Mouse (Mus musculus): ENCODE measurements at regions not wholly inside any gene's neighbourhood (a gene's known extent, or its start where the extent isn't known, plus 50 kb on each side); places are given as distances from the start of the nearest gene placed in this dataset.

GRCm38 (mm10) chr15:62179801-62180200 lies 1257.0 kb upstream of the A1bg start:
- H3K9me3 ChIP-seq (replicated peaks; ENCODE audit: control insufficient read depth, insufficient read depth, low read length, poor library complexity, severe bottlenecking) = no peaks in the 10 kb centered on the region

GRCm38 (mm10) chr15:62178568-62178967 lies 1255.8 kb upstream of the A1bg start:
- Histone ChIP-seq H3K36me3 (ENCODE audit: control insufficient read depth, insufficient read depth, low read length, poor library complexity, severe bottlenecking) (peaks cover 27% of the 10 kb centered on the region), H3K4me3 (ENCODE audit: low read depth, low read length) (no peak overlapping the region), H3K9ac (ENCODE audit: low read depth, poor library complexity, severe bottlenecking) (no peak overlapping the region), H3K27ac (ENCODE audit: insufficient read depth, low read length) (no peak overlapping the region), H3K27me3 (ENCODE audit: control insufficient read depth, insufficient read depth, low read length, poor library complexity, severe bottlenecking) (no peaks in the 10 kb centered on the region), H3K9me3 (replicated peaks; ENCODE audit: control insufficient read depth, insufficient read depth, low read length, poor library complexity, severe bottlenecking) (no peaks in the 10 kb centered on the region), H3K4me1 (ENCODE audit: control insufficient read depth, insufficient read depth, low read length) (peaks cover 2% of the 10 kb centered on the region)
- TF ChIP-seq POLR2A (IDR thresholded peaks at IDR 0.05; ENCODE audit: insufficient read depth, low read length) (no peak), CTCF (IDR thresholded peaks at IDR 0.05; ENCODE audit: low read depth, low read length) (no peak), EP300 (IDR thresholded peaks at IDR 0.05; ENCODE audit: insufficient read depth, low read depth, low read length) (no peak)

More at GRCm38 (mm10) chr15:62179801-62180200, 1257.0 kb upstream of the A1bg start:
- no peak overlapping the region for H3K9ac ChIP-seq (ENCODE audit: low read depth, poor library complexity, severe bottlenecking)
- H3K27ac ChIP-seq (ENCODE audit: insufficient read depth, low read length) = no peak overlapping the region
- peaks cover 2% of the 10 kb centered on the region for H3K4me1 ChIP-seq (ENCODE audit: control insufficient read depth, insufficient read depth, low read length)
- H3K4me3 ChIP-seq (ENCODE audit: low read depth, low read length) = no peak overlapping the region
- no peaks in the 10 kb centered on the region for H3K27me3 ChIP-seq (ENCODE audit: control insufficient read depth, insufficient read depth, low read length, poor library complexity, severe bottlenecking)
- TF ChIP-seq POLR2A (IDR thresholded peaks at IDR 0.05; ENCODE audit: insufficient read depth, low read length) (no peak), CTCF (IDR thresholded peaks at IDR 0.05; ENCODE audit: low read depth, low read length) (no peak), EP300 (IDR thresholded peaks at IDR 0.05; ENCODE audit: insufficient read depth, low read depth, low read length) (no peak)
- peaks cover 33% of the 10 kb centered on the region for H3K36me3 ChIP-seq (ENCODE audit: control insufficient read depth, insufficient read depth, low read length, poor library complexity, severe bottlenecking)

GRCm38 (mm10) chr15:62177768-62178410 lies 1255.1 kb upstream of the A1bg start:
- no peaks in the 10 kb centered on the region for H3K27me3 ChIP-seq (ENCODE audit: control insufficient read depth, insufficient read depth, low read length, poor library complexity, severe bottlenecking)
- no peak overlapping the region for H3K4me3 ChIP-seq (ENCODE audit: low read depth, low read length)
- no peak overlapping the region for H3K27ac ChIP-seq (ENCODE audit: insufficient read depth, low read length)
- no peak overlapping the region for H3K9ac ChIP-seq (ENCODE audit: low read depth, poor library complexity, severe bottlenecking)
- H3K4me1 ChIP-seq (ENCODE audit: control insufficient read depth, insufficient read depth, low read length) = peaks cover 2% of the 10 kb centered on the region
- H3K36me3 ChIP-seq (ENCODE audit: control insufficient read depth, insufficient read depth, low read length, poor library complexity, severe bottlenecking) = peaks cover 24% of the 10 kb centered on the region
- H3K9me3 ChIP-seq (replicated peaks; ENCODE audit: control insufficient read depth, insufficient read depth, low read length, poor library complexity, severe bottlenecking) = no peaks in the 10 kb centered on the region
- TF ChIP-seq EP300 (IDR thresholded peaks at IDR 0.05; ENCODE audit: insufficient read depth, low read depth, low read length) = no peak
- no peak for TF ChIP-seq POLR2A (IDR thresholded peaks at IDR 0.05; ENCODE audit: insufficient read depth, low read length)
- no peak for TF ChIP-seq CTCF (IDR thresholded peaks at IDR 0.05; ENCODE audit: low read depth, low read length)

- H3K4me1 ChIP-seq (ENCODE audit: control insufficient read depth, insufficient read depth, low read length) = peaks cover 2% of the 10 kb centered on the region
- no peaks in the 10 kb centered on the region for H3K9me3 ChIP-seq (replicated peaks; ENCODE audit: control insufficient read depth, insufficient read depth, low read length, poor library complexity, severe bottlenecking)
- no peaks in the 10 kb centered on the region for H3K27me3 ChIP-seq (ENCODE audit: control insufficient read depth, insufficient read depth, low read length, poor library complexity, severe bottlenecking)
- H3K27ac ChIP-seq (ENCODE audit: insufficient read depth, low read length) = no peak overlapping the region
- H3K4me3 ChIP-seq (ENCODE audit: low read depth, low read length) = no peak overlapping the region
- H3K36me3 ChIP-seq (ENCODE audit: control insufficient read depth, insufficient read depth, low read length, poor library complexity, severe bottlenecking) = peaks cover 27% of the 10 kb centered on the region
- H3K9ac ChIP-seq (ENCODE audit: low read depth, poor library complexity, severe bottlenecking) = no peak overlapping the region
- TF ChIP-seq EP300 (IDR thresholded peaks at IDR 0.05; ENCODE audit: insufficient read depth, low read depth, low read length) = no peak
- no peak for TF ChIP-seq CTCF (IDR thresholded peaks at IDR 0.05; ENCODE audit: low read depth, low read length)
- no peak for TF ChIP-seq POLR2A (IDR thresholded peaks at IDR 0.05; ENCODE audit: insufficient read depth, low read length)
These were observed 1253.3 kb upstream of the A1bg start for GRCm38 (mm10) chr15:62176076-62176475.

DNA sequence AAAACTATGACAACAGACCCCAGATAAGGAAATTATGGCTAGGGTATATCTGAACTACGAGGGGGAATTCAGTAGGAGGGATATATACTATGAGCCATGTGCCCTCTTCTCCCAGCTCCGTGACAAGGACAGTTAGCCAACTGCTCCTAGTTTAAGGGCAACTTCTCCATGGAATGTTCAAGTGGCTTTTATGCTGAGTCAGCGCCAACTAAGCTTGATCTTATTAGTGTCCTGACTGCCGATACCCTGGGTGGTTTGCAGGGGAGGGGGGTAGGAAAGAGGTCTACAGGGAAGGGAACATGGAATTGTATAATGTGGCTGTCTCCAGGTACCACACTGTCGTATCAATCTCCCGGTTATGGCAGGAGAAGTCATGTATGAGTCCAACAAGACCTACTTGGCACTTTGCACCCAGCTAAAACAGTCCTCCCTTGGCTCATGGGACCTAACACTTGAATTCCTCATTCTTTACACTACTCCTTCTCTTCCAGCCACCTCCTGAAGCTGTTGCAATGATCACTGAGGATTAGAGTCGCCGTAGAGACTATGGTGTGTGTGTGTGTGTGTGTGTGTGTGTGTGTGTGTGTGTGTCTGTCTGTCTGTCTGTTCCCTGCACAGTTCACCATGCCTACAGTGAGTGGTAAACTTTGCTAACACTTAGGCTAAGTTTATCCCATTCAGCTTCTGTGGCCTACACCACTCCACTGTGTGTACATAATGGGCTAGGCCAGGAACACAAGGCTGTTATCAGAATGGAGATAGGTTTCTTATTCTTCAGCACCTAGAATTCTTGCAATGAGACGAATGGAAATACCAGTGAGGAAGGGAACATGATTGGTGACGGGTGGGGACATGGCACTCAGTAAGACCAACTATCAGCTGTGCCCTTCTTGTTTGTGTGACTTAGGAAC lies 1251.1 kb upstream of the A1bg start:
- Histone ChIP-seq H3K9ac (ENCODE audit: low read depth, poor library complexity, severe bottlenecking) (no peak overlapping the region), H3K27me3 (ENCODE audit: control insufficient read depth, insufficient read depth, low read length, poor library complexity, severe bottlenecking) (no peaks in the 10 kb centered on the region), H3K4me3 (ENCODE audit: low read depth, low read length) (no peak overlapping the region), H3K27ac (ENCODE audit: insufficient read depth, low read length) (no peak overlapping the region), H3K36me3 (ENCODE audit: control insufficient read depth, insufficient read depth, low read length, poor library complexity, severe bottlenecking) (peaks cover 21% of the 10 kb centered on the region), H3K4me1 (ENCODE audit: control insufficient read depth, insufficient read depth, low read length) (peaks cover 2% of the 10 kb centered on the region), H3K9me3 (replicated peaks; ENCODE audit: control insufficient read depth, insufficient read depth, low read length, poor library complexity, severe bottlenecking) (no peaks in the 10 kb centered on the region)
- TF ChIP-seq EP300 (IDR thresholded peaks at IDR 0.05; ENCODE audit: insufficient read depth, low read depth, low read length) (no peak), CTCF (IDR thresholded peaks at IDR 0.05; ENCODE audit: low read depth, low read length) (no peak)

DNA sequence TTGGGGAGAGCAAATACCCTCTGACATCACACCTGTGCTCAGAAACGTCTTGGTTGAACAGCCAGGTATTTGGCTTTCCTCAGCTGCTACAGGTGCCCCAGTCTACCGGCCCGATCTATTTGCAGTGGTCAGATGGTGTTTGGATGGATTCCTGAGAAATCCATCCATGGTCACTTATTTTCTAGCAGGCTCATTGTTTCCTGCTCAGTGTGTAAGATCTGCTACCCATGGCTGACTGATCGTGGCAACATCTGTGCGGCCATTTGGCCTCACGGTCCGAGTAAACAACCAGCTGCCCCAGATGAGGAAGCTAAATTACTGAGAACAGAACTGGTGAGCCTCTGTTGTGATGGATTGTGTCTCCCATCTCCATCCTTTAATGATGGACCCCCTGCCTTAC lies 1248.8 kb upstream of the A1bg start:
- H3K27ac ChIP-seq (ENCODE audit: insufficient read depth, low read length) = no peak overlapping the region
- H3K27me3 ChIP-seq (ENCODE audit: control insufficient read depth, insufficient read depth, low read length, poor library complexity, severe bottlenecking) = no peaks in the 10 kb centered on the region
- H3K9ac ChIP-seq (ENCODE audit: low read depth, poor library complexity, severe bottlenecking) = no peak overlapping the region
- TF ChIP-seq EP300 (IDR thresholded peaks at IDR 0.05; ENCODE audit: insufficient read depth, low read depth, low read length) (no peak), POLR2A (IDR thresholded peaks at IDR 0.05; ENCODE audit: insufficient read depth, low read length) (no peak), CTCF (IDR thresholded peaks at IDR 0.05; ENCODE audit: low read depth, low read length) (no peak)
- no peaks in the 10 kb centered on the region for H3K9me3 ChIP-seq (replicated peaks; ENCODE audit: control insufficient read depth, insufficient read depth, low read length, poor library complexity, severe bottlenecking)
- peaks cover 10% of the 10 kb centered on the region for H3K36me3 ChIP-seq (ENCODE audit: control insufficient read depth, insufficient read depth, low read length, poor library complexity, severe bottlenecking)
- H3K4me1 ChIP-seq (ENCODE audit: control insufficient read depth, insufficient read depth, low read length) = peaks cover 2% of the 10 kb centered on the region
- no peak overlapping the region for H3K4me3 ChIP-seq (ENCODE audit: low read depth, low read length)
